Mouse (Mus musculus) layer of hippocampus, adult 2 months (tissue): ENCODE data around the gene Gamt. TPM values are rescaled to one million over a fixed set of nuclear protein-coding genes. Genes with fewer than 3 reads are reported as not detected.

Experiments
- DNase-seq, 2 experiments: peaks; one replicate each; pipeline ENCODE4 v3.0.0; 2022; ENCODE audit warnings: low spot score in 2 of 2
- H3K27ac ChIP-seq: fragments of 200-600 bp; 2 replicates; pipeline ENCODE4 v1.8.1; 2022
- H3K4me3 ChIP-seq: fragments of 200-600 bp; 2 replicates; pipeline ENCODE4 v1.8.1; 2022; ENCODE audit warnings: mild to moderate bottlenecking
- CTCF ChIP-seq: fragments of 200-600 bp; conservative IDR thresholded peaks from 2 replicates; pipeline ENCODE4 v1.8.1; 2022; ENCODE audit warnings: antibody characterized with exemption, mild to moderate bottlenecking, moderate library complexity
- total RNA-seq, 2 experiments: library from RNA; stranded (reverse); gene quantifications; 2 replicates each; pipeline ENCODE4 v1.2.3; 2021

The Gamt gene
- total RNA-seq, 2 experiments from 2014 or later, result 29.8 to 33.1 TPM

DNA sequence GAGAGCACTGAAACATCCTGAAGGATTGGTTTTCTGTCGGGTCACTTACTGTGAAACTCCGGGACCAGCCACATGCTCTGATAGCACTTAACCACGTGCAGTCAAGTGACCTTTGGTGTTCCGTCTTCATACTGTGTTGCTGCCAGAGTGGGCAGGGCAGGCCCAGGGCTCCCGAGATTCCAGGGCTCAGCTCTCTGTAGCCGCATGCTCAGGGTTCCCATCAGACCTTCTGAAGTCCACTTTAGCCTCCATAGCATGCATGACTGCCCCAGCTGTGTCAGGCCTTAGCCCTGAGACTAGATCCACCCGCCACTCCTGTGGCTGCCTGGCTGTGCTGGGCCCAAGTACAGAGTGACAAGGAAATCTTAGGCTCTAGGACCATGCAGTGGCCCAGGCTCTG lies 20.5 kb upstream of the Gamt start:
- Histone ChIP-seq H3K4me3 (no peak overlapping the region), H3K27ac (peak overlapping the region; percentile 52)
- DNase-seq, result no peak
- TF ChIP-seq CTCF, result no peak

DNA sequence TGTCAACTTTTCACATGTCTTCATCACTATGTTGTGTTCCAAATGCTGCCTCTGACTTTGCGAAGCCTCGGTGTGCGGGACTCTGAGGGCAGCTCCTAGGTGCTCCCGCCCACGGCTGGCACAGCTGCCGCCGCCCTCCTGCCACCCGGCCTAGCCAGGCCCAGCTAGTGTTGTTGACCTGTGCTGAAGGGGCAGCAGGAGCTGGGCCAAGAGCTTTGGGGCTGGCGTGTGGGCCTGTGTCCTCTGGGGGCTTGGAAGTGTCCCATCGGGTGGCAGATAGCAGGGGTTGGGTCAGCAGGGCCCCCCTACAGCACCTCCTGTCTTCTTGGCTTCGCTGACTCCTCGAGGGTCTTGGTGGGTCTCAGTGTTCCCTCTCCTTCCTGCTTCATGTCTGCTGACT lies 18.5 kb upstream of the Gamt start:
- no peak for DNase-seq
- no peak overlapping the region for H3K4me3 ChIP-seq
- H3K27ac ChIP-seq, result no peak overlapping the region
- no peak for TF ChIP-seq CTCF

GRCm38 (mm10) chr10:80278390-80278789 lies 17.6 kb upstream of the Gamt start:
- no peak for TF ChIP-seq CTCF
- H3K4me3 ChIP-seq, result no peak overlapping the region
- DNase-seq, result no peak
- no peak overlapping the region for H3K27ac ChIP-seq

DNA sequence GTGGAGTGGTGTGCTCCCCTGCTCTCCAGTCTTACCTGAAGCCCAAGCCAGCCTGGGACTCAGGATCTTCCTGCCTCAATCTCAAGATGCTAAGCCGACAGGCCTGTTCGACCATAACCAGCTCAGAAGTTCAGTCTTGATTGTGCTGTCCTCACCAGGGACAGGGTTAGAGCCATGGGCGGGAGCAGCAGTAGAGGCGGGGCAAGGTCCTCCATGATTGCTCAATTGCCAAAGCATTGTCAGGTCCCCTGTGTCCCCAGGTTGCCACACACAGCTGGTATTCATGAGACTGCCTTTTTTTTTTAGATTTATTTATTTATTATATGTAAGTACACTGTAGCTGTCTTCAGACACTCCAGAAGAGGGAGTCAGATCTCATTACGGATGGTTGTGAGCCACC lies 15.4 kb upstream of the Gamt start:
- DNase-seq, result no peak
- TF ChIP-seq CTCF, result no peak
- H3K4me3 ChIP-seq, result no peak overlapping the region
- no peak overlapping the region for H3K27ac ChIP-seq

- Histone ChIP-seq H3K27ac (peak overlapping the region; percentile 28; the same call in 1 of the 2 replicates), H3K4me3 (no peak overlapping the region)
- DNase-seq, result no peak
- TF ChIP-seq CTCF, result no peak
Observed at GRCm38 (mm10) chr10:80273847-80274246, 13.0 kb upstream of the Gamt start.

- TF ChIP-seq CTCF, result no peak
- no peak overlapping the region for H3K27ac ChIP-seq
- DNase-seq, result no peak
- H3K4me3 ChIP-seq, result no peak overlapping the region
Observed at GRCm38 (mm10) chr10:80271870-80272585, 11.2 kb upstream of the Gamt start.

DNA sequence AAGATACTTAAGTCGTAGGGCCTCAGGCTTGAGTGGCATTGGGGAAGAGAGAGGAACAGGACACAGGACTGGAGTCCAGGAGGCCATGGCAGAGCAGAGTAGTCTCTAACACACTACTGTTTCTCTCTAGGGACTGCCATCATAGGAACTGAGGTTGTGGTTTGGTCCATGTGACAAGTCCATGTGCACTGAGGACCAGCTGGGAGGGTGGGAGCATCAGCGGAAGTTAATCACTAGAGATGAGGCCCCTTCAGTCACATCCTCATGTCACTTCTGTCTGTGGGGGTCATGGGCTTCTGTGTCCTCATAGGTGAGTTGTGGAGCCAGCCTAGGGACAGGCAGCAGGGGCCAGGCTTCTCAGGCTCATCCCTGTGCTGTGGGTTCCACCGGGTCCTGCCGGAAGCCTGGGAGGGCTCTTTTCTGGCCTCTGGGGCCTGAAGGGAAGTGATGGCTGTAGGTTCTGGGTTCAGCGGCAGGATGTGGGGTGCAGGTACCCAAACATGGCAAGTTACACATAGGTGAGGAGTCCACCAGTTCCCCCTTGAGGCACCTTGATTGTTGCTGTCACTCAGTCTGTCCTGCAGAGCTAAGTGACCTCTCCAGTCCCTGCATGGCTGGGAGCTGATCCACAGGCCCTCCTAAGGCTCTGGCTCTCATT lies 10.5 kb upstream of the Gamt start:
- DNase-seq, result no peak
- TF ChIP-seq CTCF, result no peak
- no peak overlapping the region for H3K4me3 ChIP-seq
- peak overlapping the region; percentile 62; the same call in 1 of the 2 replicates for H3K27ac ChIP-seq

- no peak for TF ChIP-seq CTCF
- peak overlapping the region; percentile 62; the same call in 1 of the 2 replicates for H3K27ac ChIP-seq
- no peak overlapping the region for H3K4me3 ChIP-seq
- no peak for DNase-seq
Observed at GRCm38 (mm10) chr10:80270734-80271181, 9.9 kb upstream of the Gamt start.

- DNase-seq, result no peak
- TF ChIP-seq CTCF, result no peak
- Histone ChIP-seq H3K4me3 (no peak overlapping the region), H3K27ac (peak overlapping the region; percentile 62; the same call in 1 of the 2 replicates)
Observed at GRCm38 (mm10) chr10:80270099-80270498, 9.3 kb upstream of the Gamt start.

GRCm38 (mm10) chr10:80265149-80265486 lies 4.3 kb upstream of the Gamt start:
- no peak for TF ChIP-seq CTCF
- no peak for DNase-seq
- peak overlapping the region; percentile 99 for H3K27ac ChIP-seq

DNA sequence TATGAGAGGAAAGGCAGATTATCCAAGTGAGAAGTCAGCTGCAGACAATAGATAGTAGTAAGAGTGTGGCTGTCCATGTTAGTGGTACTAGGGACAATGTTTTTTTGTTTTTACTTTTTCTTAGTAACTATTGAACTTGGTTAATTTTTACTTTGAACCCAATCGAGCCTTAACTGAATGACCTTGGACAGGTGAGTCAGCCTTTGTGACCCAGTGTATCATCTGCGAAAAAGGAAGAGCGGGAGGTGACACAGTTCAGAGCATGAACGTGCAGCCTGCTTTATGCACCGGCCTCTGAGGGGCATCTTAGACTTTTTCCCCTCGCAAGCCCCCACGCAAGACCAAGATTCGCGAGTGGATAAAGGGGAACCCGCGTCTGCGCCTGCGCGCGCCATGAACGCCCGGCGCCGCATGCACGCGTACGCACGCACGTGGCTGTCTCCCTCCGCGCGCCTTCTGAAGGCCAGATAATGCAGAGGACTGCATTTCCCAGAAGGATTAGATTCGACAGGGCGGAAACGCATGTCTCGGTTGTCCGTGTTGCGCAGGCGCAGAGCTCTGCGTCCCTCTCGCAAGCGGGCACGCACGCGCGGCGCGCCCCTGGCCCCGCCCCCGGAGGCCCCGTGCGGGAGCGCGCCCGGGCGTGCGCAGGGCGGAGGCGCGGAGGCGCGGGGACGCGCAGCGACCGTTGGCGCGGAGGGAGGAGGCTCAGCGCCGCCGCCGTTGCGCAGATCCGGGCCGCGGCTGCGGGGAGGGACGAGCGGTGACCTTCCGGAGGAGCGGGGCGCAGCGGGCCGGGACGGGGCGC lies 3.7 kb upstream of the Gamt start:
- DNase-seq, result peak; percentile 98 to 99
- H3K27ac ChIP-seq, result peak overlapping the region; percentile 99
- no peak for TF ChIP-seq CTCF
- H3K4me3 ChIP-seq, result peak overlapping the region; percentile 89

More at GRCm38 (mm10) chr10:80265149-80265486, 4.3 kb upstream of the Gamt start:
- peak overlapping the region; percentile 89 for H3K4me3 ChIP-seq

GRCm38 (mm10) chr10:80262776-80263365 lies 2.1 kb upstream of the Gamt start:
- no peak for TF ChIP-seq CTCF
- H3K4me3 ChIP-seq, result no peak overlapping the region
- H3K27ac ChIP-seq, result no peak overlapping the region
- no peak for DNase-seq

GRCm38 (mm10) chr10:80262169-80262568 lies 1.4 kb upstream of the Gamt start:
- H3K27ac ChIP-seq, result peak overlapping the region; percentile 95
- peak overlapping the region; percentile 68; the same call in 1 of the 2 replicates for H3K4me3 ChIP-seq
- no peak for TF ChIP-seq CTCF
- DNase-seq, result no peak
